Mouse (Mus musculus): ENCODE measurements at regions not wholly inside any gene's neighbourhood (a gene's known extent, or its start where the extent isn't known, plus 50 kb on each side); places are given as distances from the start of the nearest gene placed in this dataset.

- DNase-seq (ENCODE audit: low spot score), result no peak
Observed at GRCm38 (mm10) chr17:15977374-15978031, 146.7 kb upstream of the Rgmb start.

- DNase-seq (ENCODE audit: low spot score), result no peak
Observed at GRCm38 (mm10) chr17:15971351-15971685, 140.5 kb upstream of the Rgmb start.

- no peak for DNase-seq (ENCODE audit: low spot score)
Observed at GRCm38 (mm10) chr17:15970481-15971350, 139.9 kb upstream of the Rgmb start.

- no peak for DNase-seq (ENCODE audit: low spot score)
Observed at GRCm38 (mm10) chr17:15968331-15968730, 137.5 kb upstream of the Rgmb start.

GRCm38 (mm10) chr17:15955656-15956055, 124.8 kb upstream of the Rgmb start:
- DNase-seq (ENCODE audit: low spot score), result no peak

- DNase-seq (ENCODE audit: low spot score), result no peak
Observed at GRCm38 (mm10) chr17:15951641-15952040, 120.8 kb upstream of the Rgmb start.

GRCm38 (mm10) chr17:15949753-15950152, 118.9 kb upstream of the Rgmb start:
- no peak for DNase-seq (ENCODE audit: low spot score)

- DNase-seq (ENCODE audit: low spot score), result no peak
Observed at GRCm38 (mm10) chr17:15942378-15942777, 111.5 kb upstream of the Rgmb start.

GRCm38 (mm10) chr17:15918609-15919008, 87.8 kb upstream of the Rgmb start:
- DNase-seq (ENCODE audit: low spot score), result no peak

GRCm38 (mm10) chr17:15898689-15899419, 68.0 kb upstream of the Rgmb start:
- DNase-seq (ENCODE audit: low spot score), result no peak

- DNase-seq (ENCODE audit: low spot score), result no peak
Observed at GRCm38 (mm10) chr17:15895968-15896367, 65.1 kb upstream of the Rgmb start.

GRCm38 (mm10) chr17:15891896-15892675, 61.2 kb upstream of the Rgmb start:
- DNase-seq (ENCODE audit: low spot score), result no peak

GRCm38 (mm10) chr17:15890595-15891140, 59.8 kb upstream of the Rgmb start:
- DNase-seq (ENCODE audit: low spot score), result no peak

GRCm38 (mm10) chr17:15882803-15883202, 52.0 kb upstream of the Rgmb start:
- DNase-seq (ENCODE audit: low spot score), result no peak

GRCm38 (mm10) chr17:15882245-15882644, 51.4 kb upstream of the Rgmb start:
- no peak for DNase-seq (ENCODE audit: low spot score)

Data from ovary, postnatal 10 days (tissue).